Mouse (Mus musculus) liver, adult (tissue): ENCODE data around the gene Gnb2.

Experiments
- GATA4 ChIP-seq: IDR thresholded peaks from 2 replicates; pipeline ENCODE4 v1.6.1; 2014; ENCODE audit warnings: mild to moderate bottlenecking, low read length; ENCODE audit not compliant: insufficient replicate concordance

The Gnb2 gene

GRCm38 (mm10) chr5:137528247-137528968 lies 4.9 kb downstream of the Gnb2 start:
- TF ChIP-seq GATA4, result no peak

DNA sequence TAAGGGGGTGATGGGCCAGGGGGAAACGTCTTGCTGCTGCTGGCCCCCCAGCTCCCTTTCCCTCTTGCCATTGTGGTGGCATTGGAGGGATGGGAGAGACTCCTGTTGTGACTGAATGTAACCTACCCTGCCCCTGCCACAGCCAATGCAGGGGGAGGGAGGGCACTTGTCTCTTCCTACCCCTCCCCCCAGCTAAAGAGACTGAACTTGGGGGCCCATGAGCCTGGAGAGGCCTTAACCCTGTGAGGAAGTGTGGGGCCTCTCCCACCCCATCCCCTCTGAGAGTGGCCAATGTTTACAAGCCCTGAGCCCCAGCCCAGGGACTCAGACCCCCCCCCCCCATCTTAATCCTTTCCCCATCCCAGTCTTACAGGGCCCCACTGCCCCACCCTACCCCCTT lies 5.9 kb downstream of the Gnb2 start:
- TF ChIP-seq GATA4, result no peak

DNA sequence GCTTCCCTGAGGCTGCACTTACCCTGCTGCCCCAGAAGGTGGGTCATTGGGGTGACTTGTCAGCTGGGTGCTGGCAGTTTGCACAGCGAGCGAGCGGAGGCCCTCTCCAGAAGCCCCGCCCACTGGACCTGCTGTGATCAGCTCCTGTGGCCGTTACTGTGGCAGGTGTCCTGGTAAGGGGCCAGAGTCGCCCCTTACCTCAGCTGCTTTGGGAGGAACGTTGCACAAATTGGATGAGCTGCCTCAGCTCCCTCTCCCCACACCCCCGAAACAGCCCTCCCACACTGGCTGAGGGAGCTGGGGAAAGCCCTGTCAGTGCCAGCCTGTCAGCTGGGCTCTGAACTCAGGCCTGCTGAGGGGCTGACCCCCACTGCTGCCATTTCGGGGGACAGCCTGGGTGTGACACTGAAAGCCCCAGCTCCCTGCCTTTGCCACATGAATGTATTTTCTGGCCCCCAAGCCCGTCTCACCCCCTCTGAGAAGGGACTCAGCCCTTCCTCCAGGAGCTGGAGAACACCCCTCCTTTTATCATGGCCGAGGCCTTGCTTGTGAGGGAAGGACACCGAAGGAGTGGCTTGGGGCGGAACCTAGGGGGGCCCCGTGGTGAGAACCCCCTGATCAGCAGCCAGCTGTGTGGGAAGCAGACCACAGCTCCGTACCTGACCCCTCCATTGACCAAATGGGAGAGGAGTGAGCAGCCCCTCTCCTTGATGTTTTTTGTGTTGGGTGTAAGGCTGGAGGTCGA lies 6.9 kb downstream of the Gnb2 start:
- no peak for TF ChIP-seq GATA4

DNA sequence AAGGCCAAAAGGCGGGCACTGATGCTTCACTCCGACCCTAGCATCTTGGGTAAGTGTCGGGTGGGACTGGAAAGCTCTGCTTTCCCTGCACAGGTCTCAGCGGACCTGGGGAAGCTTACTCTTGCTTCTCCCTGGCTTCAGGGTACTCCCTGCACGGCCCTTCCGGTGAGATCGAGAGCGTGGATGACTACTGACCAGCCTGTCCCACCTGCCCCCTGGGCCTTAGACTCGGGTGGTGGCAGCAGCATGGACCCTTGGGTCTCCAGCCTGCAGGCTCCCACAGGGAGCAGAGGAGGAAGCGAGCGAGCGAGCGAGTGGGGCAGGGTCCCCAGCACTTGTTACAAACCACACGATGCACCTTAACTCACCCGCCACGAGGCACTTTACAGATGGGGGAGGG lies 7.8 kb downstream of the Gnb2 start:
- TF ChIP-seq GATA4, result no peak

DNA sequence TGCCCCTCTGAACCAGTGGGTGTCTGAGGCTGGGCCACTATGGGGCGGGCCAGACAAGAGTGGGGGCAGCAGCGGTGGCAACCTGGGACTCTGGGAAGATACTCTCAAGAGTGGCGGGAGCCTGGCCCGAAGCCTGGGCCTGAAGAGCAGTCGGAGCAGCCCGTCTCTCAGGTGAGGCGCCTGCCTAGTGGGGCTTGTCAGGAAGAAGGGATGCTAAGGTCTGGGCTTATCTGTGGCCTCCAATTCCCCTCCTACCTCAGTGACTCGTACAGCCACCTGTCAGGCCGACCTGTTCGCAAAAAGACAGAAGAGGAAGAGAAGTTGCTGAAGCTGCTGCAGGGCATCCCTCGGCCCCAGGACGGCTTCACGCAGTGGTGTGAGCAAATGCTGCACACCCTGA lies 8.6 kb downstream of the Gnb2 start:
- TF ChIP-seq GATA4, result no peak

- TF ChIP-seq GATA4, result no peak
These were observed 9.1 kb downstream of the Gnb2 start for GRCm38 (mm10) chr5:137524251-137524515.

- TF ChIP-seq GATA4, result no peak
These were observed 9.7 kb downstream of the Gnb2 start for GRCm38 (mm10) chr5:137523396-137524250.

- TF ChIP-seq GATA4, result no peak
These were observed 10.6 kb downstream of the Gnb2 start for GRCm38 (mm10) chr5:137522711-137523110.

- TF ChIP-seq GATA4, result no peak
These were observed 11.4 kb downstream of the Gnb2 start for GRCm38 (mm10) chr5:137521861-137522260.

DNA sequence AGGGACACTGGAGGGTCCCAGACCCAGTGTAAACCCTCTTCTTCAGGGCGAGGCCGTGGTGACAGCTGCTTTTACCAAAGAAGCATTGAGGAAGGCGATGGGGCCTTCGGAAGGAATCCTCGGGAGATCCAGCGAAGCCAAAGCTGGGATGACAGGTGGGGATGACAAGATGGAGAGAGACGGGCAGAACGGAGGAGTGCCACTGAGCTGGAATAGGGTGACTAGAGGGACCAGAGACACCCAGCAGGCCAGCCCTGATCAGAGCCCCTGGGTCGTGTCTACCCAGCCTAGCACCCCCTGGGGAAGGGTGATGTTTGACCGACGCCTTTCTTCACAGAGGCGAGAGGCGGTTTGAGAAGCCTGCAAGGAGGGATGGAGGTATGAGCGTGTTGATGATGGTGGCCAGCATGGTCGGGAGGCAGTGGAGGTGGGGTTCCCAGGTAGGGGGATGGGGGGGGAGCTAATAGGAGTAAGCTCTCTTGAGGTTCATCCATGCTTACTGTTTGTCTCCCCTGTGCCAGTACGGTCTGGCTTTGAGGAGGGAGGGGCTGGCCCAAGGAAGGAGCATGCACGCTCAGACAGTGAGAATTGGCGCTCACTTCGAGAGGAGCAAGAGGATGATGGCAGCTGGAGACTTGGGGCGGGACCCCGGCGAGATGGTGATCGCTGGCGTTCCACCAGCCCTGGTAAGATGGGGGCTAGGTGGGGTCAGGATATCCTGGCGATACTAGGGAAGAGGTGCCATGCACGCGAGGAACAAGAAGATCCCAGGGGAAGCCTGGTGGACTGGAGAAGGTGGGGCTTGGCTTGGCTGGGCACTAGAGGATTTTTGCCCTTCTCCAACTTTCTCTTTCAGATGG lies 13.4 kb downstream of the Gnb2 start:
- TF ChIP-seq GATA4, result no peak

- TF ChIP-seq GATA4, result no peak
These were observed 14.9 kb downstream of the Gnb2 start, which contains the start of gene Gigyf1 for GRCm38 (mm10) chr5:137518436-137518835. Gene Gigyf1 (plus strand): TSS chr5:137518548.

DNA sequence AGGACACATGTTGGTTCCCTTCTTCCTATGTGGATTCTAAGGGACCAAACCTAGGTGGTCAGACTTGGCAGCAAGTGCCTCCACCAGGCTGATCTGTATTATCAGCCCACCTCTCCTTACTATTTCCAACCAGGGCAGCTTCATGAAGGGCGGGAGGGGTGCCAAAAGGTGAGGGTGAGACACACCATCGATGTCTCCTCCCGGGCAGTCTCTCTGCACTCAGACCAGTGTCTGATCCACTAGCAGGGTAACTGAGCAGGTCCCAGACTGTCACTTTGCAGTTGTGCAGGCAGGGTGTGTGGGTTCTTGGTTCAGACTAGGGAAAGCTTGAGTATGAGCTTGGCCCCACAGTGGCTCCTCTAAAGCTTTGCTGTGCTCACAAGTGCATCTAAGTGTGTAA lies 18.5 kb downstream of the Gnb2 start:
- no peak for TF ChIP-seq GATA4

DNA sequence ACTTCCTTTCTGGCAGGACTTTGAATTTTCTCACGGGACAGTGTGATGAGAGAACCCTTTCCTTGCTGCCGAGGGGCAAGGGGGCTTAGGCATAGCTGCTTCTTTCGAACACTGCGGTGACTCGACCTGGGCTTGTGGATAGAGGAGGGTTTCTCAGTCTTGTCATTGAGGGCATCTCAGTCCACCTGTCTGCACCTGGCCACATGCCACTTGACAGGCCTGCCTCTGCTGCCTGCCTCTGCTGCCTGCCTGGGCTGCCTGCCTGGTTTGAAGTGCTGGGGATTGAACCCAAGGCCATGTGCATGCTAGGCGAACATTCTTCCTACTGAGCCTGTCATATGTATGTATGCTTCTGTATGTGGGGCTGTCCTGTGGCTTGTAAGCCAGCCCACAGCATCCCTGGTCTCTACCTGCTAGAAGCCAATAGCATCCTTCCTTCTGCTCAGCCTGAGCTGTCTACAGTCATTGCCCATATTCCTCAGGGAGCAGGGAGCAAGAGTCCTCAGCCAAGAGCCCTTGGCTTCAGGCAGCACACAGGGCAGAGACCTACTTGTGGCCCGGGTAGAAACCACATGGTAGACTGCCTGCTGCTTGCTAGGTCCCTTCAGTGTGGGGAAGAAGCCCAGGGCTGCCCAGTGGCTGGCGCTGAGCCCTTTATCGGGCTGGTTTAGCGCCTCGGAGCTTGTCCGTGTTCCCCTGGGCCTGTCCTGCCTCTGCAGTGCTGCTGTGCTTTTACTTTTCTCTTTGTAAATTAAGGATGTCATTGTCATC lies 19.2 kb downstream of the Gnb2 start:
- TF ChIP-seq GATA4, result no peak
